In the genomic region with DNA sequence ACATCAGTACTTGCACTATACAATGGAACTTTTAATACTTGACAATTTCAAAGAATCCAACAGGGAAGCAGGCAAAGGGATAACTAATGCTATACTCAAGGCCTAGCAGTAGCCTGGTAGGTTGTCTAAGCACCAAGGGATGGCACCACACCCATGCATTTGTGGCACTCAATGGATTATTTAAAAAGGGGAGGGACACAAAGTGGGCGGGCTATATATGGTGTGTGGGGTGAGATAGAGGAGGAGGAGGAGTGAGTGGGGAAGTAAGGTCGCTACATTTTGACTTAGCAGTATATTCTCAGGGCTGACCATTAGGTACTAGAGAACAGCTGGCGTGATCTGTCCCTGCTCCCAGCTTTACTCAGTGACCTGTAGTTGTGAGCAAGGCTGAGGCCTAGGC, we compare ENCODE assay signal across 18 mouse cellular contexts. TPM values are rescaled to one million over a fixed set of nuclear protein-coding genes. Genes with fewer than 3 reads are reported as not detected.
DNase-seq lines count a peak whose midpoint lies in the region; ATAC-seq and TF ChIP-seq lines count a peak whose summit lies in the region.
"Had no signal": no experiment of that assay in that cellular context is flagged by ENCODE, and none has a peak within 500 bp of the region (broad histone marks: within the 10 kb centered on the region; RNA-seq: fewer than 3 reads in every experiment).

No protein-coding gene starts in this region.

- 0 out of 2 replicates have a peak, but pooled peaks have one; percentile 21 for TF ChIP-seq EP300 in liver, embryonic 14.5 days (IDR thresholded peaks at IDR 0.05; ENCODE audit: low read depth)

- 0 out of 2 replicates have a peak overlapping the region, but pooled peaks have one; percentile 38 for H3K9ac ChIP-seq in liver, embryonic 14.5 days (replicated peaks)
- H3K9ac ChIP-seq in midbrain, postnatal 0 days (replicated peaks; ENCODE audit: low read length, poor library complexity, severe bottlenecking) = no peak overlapping the region
- H3K9ac ChIP-seq in hindbrain, embryonic 12.5 days = no peak overlapping the region
- H3K9ac ChIP-seq: embryonic facial prominence, embryonic 12.5 days; forebrain, embryonic 15.5 days; heart, embryonic 12.5 days had no signal

- H3K4me3 ChIP-seq in liver, embryonic 14.5 days (ENCODE audit: insufficient read depth in 1 of 2, low read depth in 2 of 2, low read length in 2 of 2) = no peak overlapping the region; a peak in 1 of 4 replicates
- no peak overlapping the region for H3K4me3 ChIP-seq in forebrain, embryonic 10.5 days
- H3K4me3 ChIP-seq in midbrain, postnatal 0 days (ENCODE audit: low read depth, low read length) = no peak overlapping the region
- H3K4me3 ChIP-seq in hindbrain, embryonic 12.5 days = no peak overlapping the region
- H3K4me3 ChIP-seq: embryonic facial prominence, embryonic 12.5 days; forebrain, embryonic 15.5 days; heart, embryonic 12.5 days had no signal

- peak; percentile 17 to 37 for DNase-seq in spleen, postnatal 10 days (ENCODE audit: low spot score in 2 of 2)
- DNase-seq in spleen, adult 18-20 months = no peak
- DNase-seq in liver, embryonic 14.5 days (ENCODE audit: low read depth in 3 of 3, low spot score in 3 of 3) = peak; percentile 55 to 66 (median 60)
- peak; percentile 22 to 37 for DNase-seq in spleen, postnatal 36 days (ENCODE audit: low spot score in 2 of 2)
- no peak for DNase-seq in forebrain, embryonic 10.5 days (ENCODE audit: extremely low spot score, low spot score)
- no peak for DNase-seq in midbrain, postnatal 0 days (ENCODE audit: low spot score)
- DNase-seq: B cell, adult 2 months; cerebellum, postnatal 10 days; gastrocnemius, postnatal 14 days; heart, postnatal 4 days; kidney, postnatal 4 days; thymus, adult 18-20 months had no signal

- H3K27me3 ChIP-seq in liver, embryonic 14.5 days (ENCODE audit: control insufficient read depth, insufficient read depth, low read length) = no peaks in the 10 kb centered on the region
- peaks cover 43% of the 10 kb centered on the region for H3K27me3 ChIP-seq in forebrain, embryonic 10.5 days (ENCODE audit: poor library complexity, severe bottlenecking)
- no peaks in the 10 kb centered on the region for H3K27me3 ChIP-seq in midbrain, postnatal 0 days (ENCODE audit: insufficient read depth, low read length)
- H3K27me3 ChIP-seq in hindbrain, embryonic 12.5 days = peaks cover 3% of the 10 kb centered on the region; the same call in 1 of the 2 replicates
- H3K27me3 ChIP-seq: forebrain, embryonic 15.5 days; heart, embryonic 12.5 days had no signal

- ATAC-seq in erythroblast, adult 5-6 weeks (replicated peaks; ENCODE audit: low FRiP score, poor library complexity, severe bottlenecking) = peak; percentile 98
- ATAC-seq in liver, embryonic 14.5 days (ENCODE audit: insufficient read depth) = peak; percentile 96
- no peak for ATAC-seq in midbrain, postnatal 0 days (ENCODE audit: low FRiP score)
- no peak for ATAC-seq in hindbrain, embryonic 12.5 days (ENCODE audit: low FRiP score)
- ATAC-seq: forebrain, embryonic 15.5 days had no signal

- H3K4me1 ChIP-seq in liver, embryonic 14.5 days (replicated peaks; ENCODE audit: control insufficient read depth in 2 of 2, insufficient read depth in 2 of 2, low read length in 1 of 2) = peaks cover 0 to 17% of the 10 kb centered on the region in 2 experiments; a peak in 2 of 4 replicates
- no peaks in the 10 kb centered on the region for H3K4me1 ChIP-seq in forebrain, embryonic 10.5 days
- H3K4me1 ChIP-seq in midbrain, postnatal 0 days (ENCODE audit: insufficient read depth, low read length) = no peaks in the 10 kb centered on the region; the same call in 1 of the 2 replicates
- peaks cover 4% of the 10 kb centered on the region; the same call in 1 of the 2 replicates for H3K4me1 ChIP-seq in hindbrain, embryonic 12.5 days
- H3K4me1 ChIP-seq: embryonic facial prominence, embryonic 12.5 days; heart, embryonic 12.5 days had no signal

- WGBS in liver, embryonic 14.5 days (ENCODE audit: insufficient replicate concordance) = 29% methylated on average over 3 of the region's 3 CpGs
- WGBS in forebrain, embryonic 10.5 days = 89% methylated on average over 3 of the region's 3 CpGs
- WGBS in midbrain, postnatal 0 days = 71% methylated on average over 3 of the region's 3 CpGs
- WGBS in hindbrain, embryonic 12.5 days = 85% methylated on average over 3 of the region's 3 CpGs

- no peaks in the 10 kb centered on the region for H3K36me3 ChIP-seq in liver, embryonic 14.5 days (replicated peaks; ENCODE audit: control insufficient read depth, insufficient read depth, low read depth)
- no peaks in the 10 kb centered on the region for H3K36me3 ChIP-seq in forebrain, embryonic 10.5 days (replicated peaks)
- H3K36me3 ChIP-seq in midbrain, postnatal 0 days (ENCODE audit: insufficient read depth, low read length) = no peaks in the 10 kb centered on the region
- no peaks in the 10 kb centered on the region for H3K36me3 ChIP-seq in hindbrain, embryonic 12.5 days
- H3K36me3 ChIP-seq: embryonic facial prominence, embryonic 12.5 days; forebrain, embryonic 15.5 days; heart, embryonic 12.5 days had no signal

- peak overlapping the region; percentile 49 for H3K4me2 ChIP-seq in liver, embryonic 14.5 days (ENCODE audit: low read depth)
- no peak overlapping the region for H3K4me2 ChIP-seq in midbrain, postnatal 0 days (ENCODE audit: low read depth, low read length, poor library complexity, severe bottlenecking)
- no peak overlapping the region for H3K4me2 ChIP-seq in hindbrain, embryonic 12.5 days (replicated peaks)
- H3K4me2 ChIP-seq: embryonic facial prominence, embryonic 12.5 days; forebrain, embryonic 15.5 days; heart, embryonic 12.5 days; midbrain, embryonic 11.5 days had no signal

- no peaks in the 10 kb centered on the region for H3K9me3 ChIP-seq in liver, embryonic 14.5 days (ENCODE audit: control insufficient read depth, low read length)
- no peaks in the 10 kb centered on the region for H3K9me3 ChIP-seq in forebrain, embryonic 10.5 days
- H3K9me3 ChIP-seq in midbrain, postnatal 0 days (ENCODE audit: low read length) = no peaks in the 10 kb centered on the region
- H3K9me3 ChIP-seq in hindbrain, embryonic 12.5 days (replicated peaks) = no peaks in the 10 kb centered on the region
- H3K9me3 ChIP-seq: embryonic facial prominence, embryonic 12.5 days; forebrain, embryonic 15.5 days; heart, embryonic 12.5 days had no signal

- H3K27ac ChIP-seq in liver, embryonic 14.5 days = peak overlapping the region; percentile 59
- no peak overlapping the region for H3K27ac ChIP-seq in forebrain, embryonic 10.5 days
- H3K27ac ChIP-seq in midbrain, postnatal 0 days (ENCODE audit: low read depth, low read length) = no peak overlapping the region
- H3K27ac ChIP-seq in hindbrain, embryonic 12.5 days = no peak overlapping the region
- H3K27ac ChIP-seq: embryonic facial prominence, embryonic 12.5 days; forebrain, embryonic 15.5 days had no signal

- no peak for TF ChIP-seq CTCF in liver, embryonic 14.5 days (IDR thresholded peaks at IDR 0.05; ENCODE audit: low read depth)
- TF ChIP-seq CTCF in midbrain, postnatal 0 days (IDR thresholded peaks at IDR 0.05) = no peak

RNA-seq across cellular contexts. Expression of a gene that starts 5.4 kb away (rescaled TPM):
- 9.6 and 10.7 TPM in 2 replicates for total RNA-seq in erythroblast, adult 5-6 weeks (2015; ENCODE audit: low replicate concordance)
- 13.8 and 15.4 TPM in 2 replicates for total RNA-seq in erythroblast, adult 5-6 weeks (2017; ENCODE audit: low replicate concordance)
- 4.2 and 6.4 TPM in 2 replicates for polyA plus RNA-seq in liver, embryonic 14.5 days (2012; rRNA removed)
- polyA plus RNA-seq in liver, embryonic 14.5 days (2014; fragmentation: Nextera tagmentation; extraction: Ambion mirVana) = 15.7 and 16.1 TPM in 2 replicates
- polyA plus RNA-seq in forebrain, embryonic 10.5 days (2016; fragmentation: Nextera tagmentation; extraction: Ambion mirVana) = 20.2 and 20.8 TPM in 2 replicates
- 42.6 and 46.6 TPM in 2 replicates for total RNA-seq in midbrain, postnatal 0 days (2014; rRNA removed)
- 28.6 and 30.6 TPM in 2 replicates for polyA plus RNA-seq in midbrain, postnatal 0 days (2015; fragmentation: Nextera tagmentation; extraction: Ambion mirVana)
- 19.7 and 23.1 TPM in 2 replicates for polyA plus RNA-seq in hindbrain, embryonic 12.5 days (2016; fragmentation: Nextera tagmentation; extraction: Ambion mirVana)

Comparison
In these comparisons a context has a peak if more than half of its experiments do, and no peak if none do; other contexts are left out.
1. DNase-seq: peak in spleen, postnatal 10 days (2 of 2), liver, embryonic 14.5 days (3 of 3) and spleen, postnatal 36 days (2 of 2); none in spleen, adult 18-20 months (0 of 2), forebrain, embryonic 10.5 days (single experiment) and midbrain, postnatal 0 days (single experiment).
2. ATAC-seq: peak in erythroblast, adult 5-6 weeks (single experiment) and liver, embryonic 14.5 days (single experiment); none in midbrain, postnatal 0 days (single experiment) and hindbrain, embryonic 12.5 days (single experiment).